Mouse (Mus musculus) bone marrow macrophage, adult 2 months (primary cell): ENCODE results near the gene Pkp4. TPM values are rescaled to one million over a fixed set of nuclear protein-coding genes. Genes with fewer than 3 reads are reported as not detected.

Experiments
- H3K27ac ChIP-seq: 2 replicates; pipeline ENCODE4 v1.5.1; 2012; ENCODE audit warnings: low read depth, low read length; ENCODE audit not compliant: insufficient read depth
- H3K4me1 ChIP-seq: 2 replicates; pipeline ENCODE4 v1.6.1; 2012; ENCODE audit warnings: low read length; ENCODE audit not compliant: control insufficient read depth, insufficient read depth
- H3K4me3 ChIP-seq: 2 replicates; pipeline ENCODE4 v1.5.1; 2012; ENCODE audit warnings: mild to moderate bottlenecking, low read length, moderate library complexity; ENCODE audit not compliant: insufficient read depth
- CTCF ChIP-seq: IDR thresholded peaks from 2 replicates; pipeline ENCODE4 v1.5.1; 2012; ENCODE audit warnings: low read depth, mild to moderate bottlenecking, low read length, moderate library complexity
- POLR2A ChIP-seq: IDR thresholded peaks from 2 replicates; pipeline ENCODE4 v1.6.1; 2012; ENCODE audit warnings: mild to moderate bottlenecking, low read depth, low read length, borderline replicate concordance
- polyA plus RNA-seq: library from polyadenylated mRNA; stranded (reverse); fragments of >200 nt; gene quantifications from 2 replicates; pipeline ENCODE4 v1.2.4, GENCODE M21; 2012; ENCODE audit not compliant: missing spikeins, insufficient read depth, insufficient read length

Gene Pkp4
- polyA plus RNA-seq, 1 experiment, result 20.0 TPM

GRCm38 (mm10) chr2:59166976-59167375 is 6.3 kb downstream of the Pkp4 start:
- no peak for TF ChIP-seq POLR2A
- Histone ChIP-seq H3K4me1 (peaks cover 18% of the 10 kb centered on the region), H3K4me3 (no peak overlapping the region), H3K27ac (no peak overlapping the region)

GRCm38 (mm10) chr2:59167830-59168229 is 7.2 kb downstream of the Pkp4 start:
- Histone ChIP-seq H3K4me1 (peaks cover 19% of the 10 kb centered on the region), H3K4me3 (no peak overlapping the region), H3K27ac (no peak overlapping the region)
- TF ChIP-seq CTCF, result no peak
- no peak for TF ChIP-seq POLR2A

GRCm38 (mm10) chr2:59169572-59170207 is 9.0 kb downstream of the Pkp4 start:
- Histone ChIP-seq H3K27ac (no peak overlapping the region), H3K4me3 (no peak overlapping the region), H3K4me1 (peaks cover 13% of the 10 kb centered on the region)
- no peak for TF ChIP-seq CTCF
- TF ChIP-seq POLR2A, result no peak

- Histone ChIP-seq H3K4me1 (peaks cover 13% of the 10 kb centered on the region), H3K27ac (no peak overlapping the region), H3K4me3 (no peak overlapping the region)
- TF ChIP-seq POLR2A, result no peak
- TF ChIP-seq CTCF, result no peak
These were observed 9.5 kb downstream of the Pkp4 start for GRCm38 (mm10) chr2:59170208-59170589.

- Histone ChIP-seq H3K4me1 (peaks cover 13% of the 10 kb centered on the region), H3K4me3 (no peak overlapping the region), H3K27ac (no peak overlapping the region)
- TF ChIP-seq CTCF (no peak), POLR2A (no peak)
These were observed 9.9 kb downstream of the Pkp4 start for GRCm38 (mm10) chr2:59170593-59170992.

- no peak overlapping the region for H3K27ac ChIP-seq
- no peak overlapping the region for H3K4me3 ChIP-seq
- peaks cover 13% of the 10 kb centered on the region for H3K4me1 ChIP-seq
- TF ChIP-seq POLR2A, result no peak
- TF ChIP-seq CTCF, result no peak
These were observed 10.9 kb downstream of the Pkp4 start for GRCm38 (mm10) chr2:59171533-59171932.

GRCm38 (mm10) chr2:59175926-59176325 is 15.3 kb downstream of the Pkp4 start:
- TF ChIP-seq POLR2A (no peak), CTCF (no peak)
- Histone ChIP-seq H3K4me1 (peaks cover 18% of the 10 kb centered on the region), H3K4me3 (no peak overlapping the region), H3K27ac (no peak overlapping the region)

GRCm38 (mm10) chr2:59178191-59178590 is 17.5 kb downstream of the Pkp4 start:
- H3K4me3 ChIP-seq, result no peak overlapping the region
- TF ChIP-seq CTCF, result no peak
- TF ChIP-seq POLR2A, result no peak
- H3K4me1 ChIP-seq, result peaks cover 23% of the 10 kb centered on the region
- no peak overlapping the region for H3K27ac ChIP-seq

GRCm38 (mm10) chr2:59178960-59179359 is 18.3 kb downstream of the Pkp4 start:
- TF ChIP-seq CTCF (no peak), POLR2A (no peak)
- Histone ChIP-seq H3K27ac (no peak overlapping the region), H3K4me3 (no peak overlapping the region), H3K4me1 (peaks cover 27% of the 10 kb centered on the region)

GRCm38 (mm10) chr2:59179487-59179886 is 18.8 kb downstream of the Pkp4 start:
- H3K4me1 ChIP-seq, result peaks cover 27% of the 10 kb centered on the region
- TF ChIP-seq POLR2A, result no peak
- no peak for TF ChIP-seq CTCF

More at GRCm38 (mm10) chr2:59179487-59179886, 18.8 kb downstream of the Pkp4 start:
- Histone ChIP-seq H3K4me3 (no peak overlapping the region), H3K27ac (no peak overlapping the region)
